Mouse (Mus musculus) forebrain, embryonic 12.5 days (tissue): ENCODE data around the gene Eif4e3. TPM values are rescaled to one million over a fixed set of nuclear protein-coding genes. Genes with fewer than 3 reads are reported as not detected.

Experiments
- ATAC-seq: fragments of 200-750 bp; cut with Nextera tagmentation; 2 replicates; pipeline ENCODE4 v1.8.0; 2017; ENCODE audit warnings: moderate TSS enrichment; ENCODE audit not compliant: low FRiP score
- H3K27ac ChIP-seq: fragments of 300-500 bp; sonication (generic); 2 replicates; pipeline ENCODE4 v1.5.1; 2016; ENCODE audit warnings: mild to moderate bottlenecking
- H3K27me3 ChIP-seq: fragments of 300-500 bp; sonication (generic); 2 replicates; pipeline ENCODE4 v1.6.1; 2016; ENCODE audit warnings: mild to moderate bottlenecking
- H3K36me3 ChIP-seq: fragments of 300-500 bp; sonication (generic); replicated peaks from 2 replicates; pipeline ENCODE4 v1.6.1; 2016; ENCODE audit warnings: mild to moderate bottlenecking
- H3K4me1 ChIP-seq: fragments of 300-500 bp; sonication (generic); 2 replicates; pipeline ENCODE4 v1.6.1; 2016
- H3K4me2 ChIP-seq: fragments of 300-500 bp; sonication (generic); 2 replicates; pipeline ENCODE4 v1.6.1; 2016; ENCODE audit warnings: mild to moderate bottlenecking, moderate library complexity
- H3K4me3 ChIP-seq: fragments of 300-500 bp; sonication (generic); replicated peaks from 2 replicates; pipeline ENCODE4 v1.5.1; 2016; ENCODE audit warnings: mild to moderate bottlenecking
- H3K9ac ChIP-seq: fragments of 300-500 bp; sonication (generic); 2 replicates; pipeline ENCODE4 v1.6.1; 2016; ENCODE audit warnings: mild to moderate bottlenecking
- H3K9me3 ChIP-seq: fragments of 300-500 bp; sonication (generic); 2 replicates; pipeline ENCODE4 v1.6.1; 2016
- WGBS: fragments of 180-500 bp; shearing (Covaris S2); methylation state at CpG from one replicate; pipeline ENCODE4 v1.1.7; 2016; 5-methylcytosine and 5-hydroxymethylcytosine counted together
- polyA plus RNA-seq: library from polyadenylated mRNA; unstranded; fragments of >200 nt; fragmentation: Nextera tagmentation; extraction: Ambion mirVana; gene quantifications from 2 replicates; pipeline ENCODE4 v1.2.1, GENCODE M21; 2016

Gene Eif4e3
- polyA plus RNA-seq, 1 experiment from 2014 or later = 12.7 TPM

DNA sequence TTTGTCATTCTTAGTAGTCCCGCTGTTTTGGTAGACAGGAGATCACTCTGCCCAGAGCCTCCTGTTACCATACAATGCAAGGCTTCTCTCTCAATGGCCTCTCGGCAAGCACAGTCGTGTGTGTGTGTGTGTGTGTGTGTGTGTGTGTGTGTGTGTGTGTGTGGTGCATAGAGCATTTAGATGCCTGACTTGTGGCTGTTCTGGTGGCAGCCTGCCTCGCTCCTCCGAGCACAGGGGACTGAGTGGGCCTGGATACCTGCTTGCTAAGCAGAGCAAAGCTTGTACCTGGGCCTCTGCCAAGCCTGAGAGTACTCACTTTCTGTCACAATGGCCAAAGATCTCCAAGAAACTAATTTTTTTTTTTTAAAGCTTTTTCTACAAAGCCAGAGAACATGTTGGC, 67.3 kb downstream of the Eif4e3 start:
- Histone ChIP-seq H3K9ac (no peak overlapping the region), H3K27me3 (peaks cover 13% of the 10 kb centered on the region), H3K4me3 (no peak overlapping the region), H3K36me3 (no peaks in the 10 kb centered on the region), H3K27ac (peak overlapping the region; percentile 33; the same call in 1 of the 2 replicates), H3K4me1 (peaks cover 14% of the 10 kb centered on the region), H3K9me3 (no peaks in the 10 kb centered on the region), H3K4me2 (peak overlapping the region; percentile 11; the same call in 1 of the 2 replicates)
- WGBS = 23% methylated on average over 5 of the region's 5 CpGs
- peak; percentile 57; the same call in 1 of the 2 replicates for ATAC-seq

- no peaks in the 10 kb centered on the region for H3K27me3 ChIP-seq
- no peak overlapping the region for H3K9ac ChIP-seq
- H3K4me3 ChIP-seq = no peak overlapping the region
- no peaks in the 10 kb centered on the region for H3K9me3 ChIP-seq
- 62% methylated on average over 6 of the region's 6 CpGs for WGBS
- ATAC-seq = no peak
- no peak overlapping the region for H3K4me2 ChIP-seq
- H3K27ac ChIP-seq = no peak overlapping the region
- no peaks in the 10 kb centered on the region for H3K4me1 ChIP-seq
- H3K36me3 ChIP-seq = no peaks in the 10 kb centered on the region
These were observed 89.5 kb downstream of the Eif4e3 start for GRCm38 (mm10) chr6:99577040-99577439.

DNA sequence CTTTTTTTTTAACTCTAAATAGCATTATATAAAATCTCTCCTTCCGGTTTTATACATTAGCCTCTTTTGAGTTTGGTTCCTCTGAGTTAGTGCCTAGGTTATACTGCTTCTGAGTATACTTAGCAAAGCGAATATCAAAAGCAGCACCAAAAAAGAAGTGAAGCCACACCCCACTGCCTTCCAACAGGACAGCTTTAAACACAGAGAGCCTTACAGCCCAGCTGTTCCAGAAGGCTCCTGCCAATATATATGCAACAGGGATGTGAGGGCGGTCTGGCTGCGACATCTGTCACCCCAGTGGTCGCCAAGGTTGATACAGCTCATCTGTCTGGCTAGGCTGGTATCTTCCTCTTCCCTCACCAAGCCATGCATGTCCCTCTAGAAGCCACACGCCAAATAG, 90.9 kb downstream of the Eif4e3 start:
- Histone ChIP-seq H3K4me3 (no peak overlapping the region), H3K36me3 (no peaks in the 10 kb centered on the region), H3K27ac (no peak overlapping the region), H3K9me3 (no peaks in the 10 kb centered on the region), H3K4me2 (no peak overlapping the region), H3K4me1 (no peaks in the 10 kb centered on the region), H3K9ac (no peak overlapping the region), H3K27me3 (no peaks in the 10 kb centered on the region)
- 83% methylated on average over 6 of the region's 6 CpGs for WGBS
- ATAC-seq = no peak

Other genes with a start within 250 kb of the Eif4e3 start
- gene Foxp1, start 144.1 kb downstream of the Eif4e3 start, polyA plus RNA-seq = 69.5 and 77.3 TPM in 2 replicates
- 4.2 and 6.0 TPM in 2 replicates for gene Gm20696, start within 50 bp of the Eif4e3 start, polyA plus RNA-seq
- 5.9 and 6.7 TPM in 2 replicates for gene Gpr27, start 25.9 kb upstream of the Eif4e3 start, polyA plus RNA-seq
- gene Prok2, start 59.6 kb upstream of the Eif4e3 start, polyA plus RNA-seq = 1.1 and 2.1 TPM in 2 replicates